Mouse (Mus musculus): Measurements from ENCODE around the gene Tmed10.
A peak's percentile ranks its signal among the peaks of the same experiment; 100 is the strongest.

Gene Tmed10

GRCm38 (mm10) chr12:85373591-85374560 lies 771 bp downstream of the Tmed10 start:
- DNase-seq = peak; percentile 59 to 73

- DNase-seq = no peak
Observed at GRCm38 (mm10) chr12:85372068-85372665, 2.5 kb downstream of the Tmed10 start.

GRCm38 (mm10) chr12:85368441-85369063 lies 6.1 kb downstream of the Tmed10 start:
- no peak for DNase-seq

- peak in 1 of 2 experiments; percentile 30 for DNase-seq
Observed at GRCm38 (mm10) chr12:85366271-85366670, 8.4 kb downstream of the Tmed10 start.

GRCm38 (mm10) chr12:85362510-85362909 lies 12.1 kb downstream of the Tmed10 start:
- no peak for DNase-seq

- no peak for DNase-seq
Observed at GRCm38 (mm10) chr12:85361580-85361979, 13.1 kb downstream of the Tmed10 start.

- DNase-seq = no peak
Observed at GRCm38 (mm10) chr12:85361165-85361564, 13.5 kb downstream of the Tmed10 start.

- no peak for DNase-seq
Observed at GRCm38 (mm10) chr12:85354061-85354460, 20.6 kb downstream of the Tmed10 start.

- DNase-seq = peak in 1 of 2 experiments; percentile 45
Observed at GRCm38 (mm10) chr12:85350407-85351232, 24.0 kb downstream of the Tmed10 start.

GRCm38 (mm10) chr12:85348338-85348737 lies 26.3 kb downstream of the Tmed10 start:
- no peak for DNase-seq

- no peak for DNase-seq
Observed at GRCm38 (mm10) chr12:85347196-85347595, 27.5 kb downstream of the Tmed10 start.

GRCm38 (mm10) chr12:85346374-85346773 lies 28.3 kb downstream of the Tmed10 start:
- DNase-seq = peak; percentile 55 to 60

GRCm38 (mm10) chr12:85345559-85345958 lies 29.1 kb downstream of the Tmed10 start:
- no peak for DNase-seq

- DNase-seq = no peak
Observed at GRCm38 (mm10) chr12:85344252-85344651, 30.4 kb downstream of the Tmed10 start.

- no peak for DNase-seq
Observed at GRCm38 (mm10) chr12:85342310-85342709, 32.3 kb downstream of the Tmed10 start.

- DNase-seq = peak; percentile 19 to 24
Observed at GRCm38 (mm10) chr12:85341131-85341530, 33.5 kb downstream of the Tmed10 start.

- DNase-seq = no peak
Observed at GRCm38 (mm10) chr12:85339947-85340346, 34.7 kb downstream of the Tmed10 start.

GRCm38 (mm10) chr12:85339243-85339729 lies 35.4 kb downstream of the Tmed10 start, which contains the start of gene Nek9:
Gene Nek9 (minus strand): TSS chr12:85339362.
- DNase-seq = peak; percentile 95

- DNase-seq = no peak
Observed at GRCm38 (mm10) chr12:85338815-85339214, 35.8 kb downstream of the Tmed10 start.

GRCm38 (mm10) chr12:85337567-85338311 lies 36.9 kb downstream of the Tmed10 start:
- no peak for DNase-seq

- DNase-seq = no peak
Observed at GRCm38 (mm10) chr12:85330153-85330552, 44.5 kb downstream of the Tmed10 start.

GRCm38 (mm10) chr12:85308651-85309050 lies 66.0 kb downstream of the Tmed10 start:
- peak; percentile 58 to 68 for DNase-seq
